Mouse (Mus musculus) skeletal muscle tissue, adult 2 months (tissue): Measurements from ENCODE around the gene Fam222b.
"Not testable (repeated sequence)": the region's sequence is repeated elsewhere in the genome, so short reads cannot be mapped to it uniquely, and the experiment has no call there.

Experiments used
- DNase-seq: peaks from one replicate; pipeline ENCODE4 v3.0.0-alpha.2; 2012; ENCODE audit warnings: low read depth, low spot score

Fam222b gene

GRCm38 (mm10) chr11:78180081-78180761 is 85.8 kb downstream of the Fam222b start:
- no peak for DNase-seq

- no peak for DNase-seq
Measured at GRCm38 (mm10) chr11:78181830-78182357, 87.4 kb downstream of the Fam222b start.

- DNase-seq = no peak
Measured at GRCm38 (mm10) chr11:78182450-78182849, 88.0 kb downstream of the Fam222b start.

GRCm38 (mm10) chr11:78182961-78183844 is 88.7 kb downstream of the Fam222b start, which contains the start of gene Rpl23a:
Rpl23a (minus strand) TSS chr11:78183584.
- peak; percentile 95 for DNase-seq

GRCm38 (mm10) chr11:78183884-78184514 is 89.5 kb downstream of the Fam222b start:
- no peak for DNase-seq

GRCm38 (mm10) chr11:78184702-78185101 is 90.2 kb downstream of the Fam222b start:
- not testable (repeated sequence) for DNase-seq

- DNase-seq = peak; percentile 41
Measured at GRCm38 (mm10) chr11:78188331-78189233, 94.1 kb downstream of the Fam222b start, which contains the start of gene Rab34. Rab34 (plus strand) TSS chr11:78188430.

GRCm38 (mm10) chr11:78189234-78190040 is 95.0 kb downstream of the Fam222b start:
- no peak for DNase-seq

- DNase-seq = no peak
Measured at GRCm38 (mm10) chr11:78190041-78190440, 95.6 kb downstream of the Fam222b start.

- DNase-seq = no peak
Measured at GRCm38 (mm10) chr11:78193113-78193512, 98.7 kb downstream of the Fam222b start, which contains the start of gene Proca1. Proca1 (plus strand) TSS chr11:78193392.

GRCm38 (mm10) chr11:78194411-78195100 is 100.1 kb downstream of the Fam222b start:
- peak; percentile 66 for DNase-seq

- no peak for DNase-seq
Measured at GRCm38 (mm10) chr11:78195101-78195863, 100.8 kb downstream of the Fam222b start.

- no peak for DNase-seq
Measured at GRCm38 (mm10) chr11:78202372-78202771, 107.9 kb downstream of the Fam222b start.

GRCm38 (mm10) chr11:78204287-78204686 is 109.8 kb downstream of the Fam222b start:
- DNase-seq = no peak

- no peak for DNase-seq
Measured at GRCm38 (mm10) chr11:78205361-78206206, 111.1 kb downstream of the Fam222b start.
